In genomic region chr4:43527880-43528279, GRCm38 (mm10) we compare ENCODE assay signal across 11 mouse cellular contexts. TPM values are rescaled to one million over a fixed set of nuclear protein-coding genes. Genes with fewer than 3 reads are reported as not detected.
DNase-seq lines count a peak whose midpoint lies in the region; ATAC-seq and TF ChIP-seq lines count a peak whose summit lies in the region.
"Had no signal": no experiment of that assay in that cellular context is flagged by ENCODE, and none has a peak within 500 bp of the region (broad histone marks: within the 10 kb centered on the region; RNA-seq: fewer than 3 reads in every experiment).

No protein-coding gene starts in this region.

- TF ChIP-seq CTCF in heart, adult 2 months (IDR thresholded peaks at IDR 0.05): peak; percentile 54

- whole genome bisulfite sequencing in heart, adult 2 months: 70% methylated on average over 5 of the region's 5 CpGs
- WGBS in heart, embryonic 12.5 days: 64% methylated on average over 5 of the region's 5 CpGs

- TF ChIP-seq POLR2A in heart, adult 2 months (IDR thresholded peaks at IDR 0.05; ENCODE audit: insufficient read depth, low read depth, low read length): no peak

- no peaks in the 10 kb centered on the region for H3K27me3 ChIP-seq in heart, adult 2 months (ENCODE audit: control insufficient read depth, insufficient read depth, low read length)
- H3K27me3 ChIP-seq in heart, embryonic 12.5 days (replicated peaks): 0 out of 2 replicates have a peak, but pooled peaks cover 11% of the 10 kb centered on the region
- H3K27me3 ChIP-seq in splenic B cell, adult 2 months (ENCODE audit: control insufficient read depth, insufficient read depth, low read length, poor library complexity, severe bottlenecking): no peaks in the 10 kb centered on the region; the same call in 1 of the 2 replicates
- H3K27me3 ChIP-seq: heart, embryonic 15.5 days had no signal

- peak in 1 of 2 experiments; percentile 18 for DNase-seq in heart, adult 2 months
- peak; percentile 23 for DNase-seq in retina, postnatal 1 day
- DNase-seq in retina, embryonic 14.5 days (ENCODE audit: low spot score): no peak
- peak; percentile 26 for DNase-seq in T-cell, adult 2 months (ENCODE audit: low spot score)
- peak; percentile 57 for DNase-seq in splenic B cell, adult 2 months (ENCODE audit: low read depth, low spot score)
- no peak for DNase-seq in ovary, adult 18-20 months (ENCODE audit: low spot score)
- DNase-seq in cerebellum, adult 9-10 months: no peak

- ATAC-seq in heart, embryonic 12.5 days (ENCODE audit: insufficient number of reproducible peaks, low FRiP score): no peak

- no peaks in the 10 kb centered on the region for H3K36me3 ChIP-seq in heart, adult 2 months (ENCODE audit: control insufficient read depth, insufficient read depth, low read length)
- peaks cover 22% of the 10 kb centered on the region for H3K36me3 ChIP-seq in heart, embryonic 12.5 days
- H3K36me3 ChIP-seq in splenic B cell, adult 2 months (ENCODE audit: control insufficient read depth, insufficient read depth, low read length, poor library complexity, severe bottlenecking): peaks cover 6% of the 10 kb centered on the region; the same call in 1 of the 2 replicates

- no peak for TF ChIP-seq EP300 in heart, adult 2 months (IDR thresholded peaks at IDR 0.05; ENCODE audit: insufficient read depth, low read depth, low read length)

- no peak overlapping the region for H3K9ac ChIP-seq in heart, adult 2 months (ENCODE audit: low read depth, low read length)
- H3K9ac ChIP-seq in heart, embryonic 12.5 days: no peak overlapping the region
- H3K9ac ChIP-seq: heart, embryonic 15.5 days; limb, embryonic 12.5 days had no signal

- no peaks in the 10 kb centered on the region for H3K79me2 ChIP-seq in heart, adult 2 months (replicated peaks; ENCODE audit: control insufficient read depth, insufficient read depth, low read length)

- no peak overlapping the region for H3K27ac ChIP-seq in heart, adult 2 months
- H3K27ac ChIP-seq in heart, embryonic 12.5 days (ENCODE audit: poor library complexity, severe bottlenecking): no peak overlapping the region
- H3K27ac ChIP-seq: embryonic facial prominence, embryonic 10.5 days; heart, embryonic 15.5 days; limb, embryonic 12.5 days had no signal

- intact Hi-C loops in heart, adult 2 months (cut with DNase I): loop anchor here (2.0 kb wide), 1 partner anchor 85 kb away; no protein-coding TSS in a partner anchor

- no peaks in the 10 kb centered on the region for H3K9me3 ChIP-seq in heart, embryonic 12.5 days (replicated peaks)
- H3K9me3 ChIP-seq: embryonic facial prominence, embryonic 10.5 days; heart, embryonic 15.5 days; limb, embryonic 12.5 days had no signal

- H3K4me3 ChIP-seq in heart, adult 2 months: no peak overlapping the region
- no peak overlapping the region for H3K4me3 ChIP-seq in heart, embryonic 12.5 days
- H3K4me3 ChIP-seq: embryonic facial prominence, embryonic 10.5 days; heart, embryonic 15.5 days; limb, embryonic 12.5 days had no signal

- peaks cover 3% of the 10 kb centered on the region; the same call in 1 of the 2 replicates for H3K4me1 ChIP-seq in heart, adult 2 months (ENCODE audit: control insufficient read depth, insufficient read depth, low read length)
- peaks cover 38% of the 10 kb centered on the region for H3K4me1 ChIP-seq in heart, embryonic 12.5 days (replicated peaks)

- no peak overlapping the region for H3K4me2 ChIP-seq in heart, embryonic 12.5 days
- H3K4me2 ChIP-seq: heart, embryonic 15.5 days; limb, embryonic 12.5 days had no signal

RNA-seq across cellular contexts. Expression of gene Tpm2, which starts 4.3 kb away (rescaled TPM):
- 10 to 100 TPM; 35.4 to 41.2 TPM for total RNA-seq in heart, adult 2 months (2021)
- polyA plus RNA-seq in heart, adult 2 months (2012; rRNA removed): 41.8 and 44.9 TPM in 2 replicates
- 153 and 155 TPM in 2 replicates for polyA plus RNA-seq in heart, embryonic 12.5 days (2016; fragmentation: Nextera tagmentation; extraction: Ambion mirVana)

RNA-seq across cellular contexts. Expression of gene Car9, which starts 21.1 kb away (rescaled TPM):
- under 1 TPM; 0.11 to 0.34 TPM for total RNA-seq in heart, adult 2 months (2021)
- polyA plus RNA-seq in heart, adult 2 months (2012; rRNA removed): 0.32 and 0.55 TPM in 2 replicates
- polyA plus RNA-seq in heart, embryonic 12.5 days (2016; fragmentation: Nextera tagmentation; extraction: Ambion mirVana): 1.6 and 2.0 TPM in 2 replicates

RNA-seq across cellular contexts. Expression of gene Arhgef39, which starts 28.4 kb away (rescaled TPM):
- total RNA-seq in heart, adult 2 months (2021): under 1 TPM; 0.30 to 0.31 TPM
- 1.6 and 1.7 TPM in 2 replicates for polyA plus RNA-seq in heart, adult 2 months (2012; rRNA removed)
- 37.7 and 38.7 TPM in 2 replicates for polyA plus RNA-seq in heart, embryonic 12.5 days (2016; fragmentation: Nextera tagmentation; extraction: Ambion mirVana)

RNA-seq across cellular contexts. Expression of gene Creb3, which starts 34.3 kb away (rescaled TPM):
- 10 to 100 TPM; 44.0 to 46.5 TPM for total RNA-seq in heart, adult 2 months (2021)
- 29.8 and 36.8 TPM in 2 replicates for polyA plus RNA-seq in heart, adult 2 months (2012; rRNA removed)
- polyA plus RNA-seq in heart, embryonic 12.5 days (2016; fragmentation: Nextera tagmentation; extraction: Ambion mirVana): 57.2 and 61.2 TPM in 2 replicates

RNA-seq across cellular contexts. Expression of gene Tln1, which starts 34.6 kb away (rescaled TPM):
- total RNA-seq in heart, adult 2 months (2021): 100 to 1,000 TPM; 105 to 109 TPM
- 53.1 and 67.0 TPM in 2 replicates for polyA plus RNA-seq in heart, adult 2 months (2012; rRNA removed)
- polyA plus RNA-seq in heart, embryonic 12.5 days (2016; fragmentation: Nextera tagmentation; extraction: Ambion mirVana): 117 and 124 TPM in 2 replicates

Comparison
In these comparisons a context has a peak if more than half of its experiments do, and no peak if none do; other contexts are left out.
1. DNase-seq: peak in retina, postnatal 1 day (single experiment), T-cell, adult 2 months (single experiment) and splenic B cell, adult 2 months (single experiment); none in retina, embryonic 14.5 days (single experiment), ovary, adult 18-20 months (single experiment) and cerebellum, adult 9-10 months (single experiment).
2. RNA of gene Arhgef39, which starts 28.4 kb away (polyA plus RNA-seq): 37.7 to 38.7 TPM in heart, embryonic 12.5 days; 1.6 to 1.7 TPM in heart, adult 2 months; every median in the first group is over 10 times any median in the second.